Mouse (Mus musculus) heart, postnatal 14 days (tissue): Measurements from ENCODE around the gene Nos3. TPM values are rescaled to one million over a fixed set of nuclear protein-coding genes. Genes with fewer than 3 reads are reported as not detected.
A peak's percentile ranks its signal among the peaks of the same experiment; 100 is the strongest.

Source experiments
- DNase-seq, 2 experiments: peaks; one replicate each; pipeline ENCODE4 v3.0.0; 2021 to 2022
- intact Hi-C: fragments of 180-260 bp; cut with DNase I; formaldehyde crosslinking; loops from one replicate; pipeline ENCODE4 v1.15.1; 2025
- total RNA-seq, 2 experiments: library from RNA; stranded (reverse); gene quantifications; 2 replicates each; pipeline ENCODE4 v1.2.3; 2021

Nos3 gene
- total RNA-seq, 2 experiments from 2014 or later, result 34.5 to 35.6 TPM

DNA sequence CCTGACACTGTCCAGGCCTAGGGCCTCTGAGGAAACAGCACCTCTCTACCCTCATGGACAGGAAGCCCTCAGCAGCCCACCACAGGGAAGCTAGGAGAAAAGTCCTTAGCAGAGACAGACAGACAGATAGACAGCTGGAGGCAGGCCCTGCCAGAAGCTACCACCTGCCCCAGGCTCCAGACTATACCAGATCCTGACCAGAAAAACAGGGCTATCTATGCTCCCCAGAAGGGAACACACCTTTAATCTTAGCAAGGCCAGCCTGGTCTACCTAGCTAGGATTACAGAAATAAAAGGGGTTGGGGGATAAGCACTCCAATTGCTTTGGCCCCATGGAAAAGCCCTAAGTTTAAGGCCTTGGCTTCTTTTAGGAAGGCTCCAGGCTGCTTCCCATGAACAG, 21.2 kb upstream of the Nos3 start:
- intact Hi-C loops, result no loop called here

GRCm38 (mm10) chr5:24343977-24344436, 20.6 kb upstream of the Nos3 start:
- intact Hi-C loops, result no loop called here
- no peak for DNase-seq

More for the DNA sequence above, 21.2 kb upstream of the Nos3 start:
- no peak for DNase-seq

- peak; percentile 61 to 67 for DNase-seq
- intact Hi-C loops, result no loop called here
These were observed 20.0 kb upstream of the Nos3 start for GRCm38 (mm10) chr5:24344477-24345051.

DNA sequence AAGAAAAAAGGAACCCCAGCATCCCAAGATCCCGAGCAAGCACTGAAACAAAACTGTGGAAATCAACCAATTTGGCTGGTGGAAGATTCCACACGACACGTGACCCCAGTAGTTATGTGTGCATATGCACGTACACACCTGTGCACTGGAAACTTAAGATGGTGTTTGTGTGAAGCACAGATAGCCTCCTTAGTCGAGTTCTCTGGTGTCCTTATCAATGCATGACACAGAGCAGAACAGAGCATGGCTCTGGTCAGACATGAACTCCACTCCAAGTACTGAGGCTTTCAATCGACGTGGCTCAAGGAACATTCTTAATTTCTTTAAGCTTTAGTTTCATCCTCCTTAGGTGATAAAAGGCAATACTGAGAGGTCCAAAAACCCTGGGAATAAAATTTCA, 18.3 kb upstream of the Nos3 start:
- no peak for DNase-seq
- intact Hi-C loops, result no loop called here

- intact Hi-C loops, result no loop called here
- no peak for DNase-seq
These were observed 17.3 kb upstream of the Nos3 start for GRCm38 (mm10) chr5:24347186-24347875.

DNA sequence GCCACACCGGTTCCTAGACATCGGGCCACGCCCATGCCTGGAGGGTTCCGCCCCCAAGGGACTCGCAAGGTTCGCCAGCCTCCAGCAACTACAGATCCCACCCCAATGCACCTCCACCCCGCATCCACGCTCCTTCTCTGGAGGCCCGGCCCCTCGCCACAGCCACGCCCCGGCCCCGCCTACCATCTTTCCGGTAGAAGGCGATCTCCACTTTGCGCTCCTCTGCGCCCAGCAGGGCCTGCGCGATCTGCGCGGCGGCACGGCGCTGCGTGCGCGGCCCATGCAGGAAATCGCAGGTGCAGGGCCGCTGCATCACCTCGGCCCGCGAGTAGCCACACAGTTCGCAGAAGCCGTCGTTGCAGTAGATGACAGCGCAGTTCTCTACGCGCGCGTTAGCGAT, 16.5 kb upstream of the Nos3 start:
- intact Hi-C loops, result no loop called here
- peak; percentile 67 to 73 for DNase-seq

DNA sequence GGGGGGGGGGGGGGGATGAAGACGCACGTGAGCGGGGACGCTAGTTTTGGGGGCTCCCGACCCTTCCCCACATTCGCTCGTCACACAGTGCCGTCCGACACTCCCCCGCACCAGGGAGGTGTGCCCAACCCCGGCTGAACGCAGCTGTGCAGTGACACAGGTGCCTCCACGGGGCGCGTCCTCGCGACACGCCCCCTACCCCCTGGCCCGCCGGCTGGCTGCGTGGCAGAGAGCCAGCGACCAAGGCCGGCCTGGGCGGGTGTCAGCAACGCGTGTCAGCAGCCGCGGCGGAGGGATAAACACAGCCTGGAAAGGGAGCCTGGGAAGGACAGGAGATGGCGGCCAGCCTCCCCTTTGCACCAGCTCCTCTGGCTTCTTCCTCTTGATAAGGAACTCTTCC, 16.1 kb upstream of the Nos3 start:
- DNase-seq, result peak in 1 of 2 experiments; percentile 68
- intact Hi-C loops, result no loop called here

DNA sequence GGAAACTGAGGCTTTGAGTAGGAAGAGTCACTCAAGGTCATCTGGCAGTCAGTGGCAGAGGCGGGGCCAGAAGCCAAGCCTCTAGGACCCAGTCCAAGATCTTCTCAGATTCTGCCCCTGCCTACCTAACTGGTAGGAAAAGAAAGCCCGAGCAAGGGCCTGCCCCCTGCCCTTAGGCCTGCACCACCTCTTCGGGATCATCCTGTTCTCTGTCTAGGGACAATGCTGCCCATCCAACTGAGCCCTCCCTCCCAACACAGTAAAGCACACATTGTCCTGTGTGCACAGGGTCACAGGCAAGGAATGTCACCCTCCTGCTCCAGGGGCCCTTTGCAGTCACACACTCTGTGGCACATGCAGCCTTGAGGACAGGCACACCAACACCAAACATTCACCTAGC, 14.5 kb upstream of the Nos3 start:
- DNase-seq, result no peak
- intact Hi-C loops, result no loop called here

DNA sequence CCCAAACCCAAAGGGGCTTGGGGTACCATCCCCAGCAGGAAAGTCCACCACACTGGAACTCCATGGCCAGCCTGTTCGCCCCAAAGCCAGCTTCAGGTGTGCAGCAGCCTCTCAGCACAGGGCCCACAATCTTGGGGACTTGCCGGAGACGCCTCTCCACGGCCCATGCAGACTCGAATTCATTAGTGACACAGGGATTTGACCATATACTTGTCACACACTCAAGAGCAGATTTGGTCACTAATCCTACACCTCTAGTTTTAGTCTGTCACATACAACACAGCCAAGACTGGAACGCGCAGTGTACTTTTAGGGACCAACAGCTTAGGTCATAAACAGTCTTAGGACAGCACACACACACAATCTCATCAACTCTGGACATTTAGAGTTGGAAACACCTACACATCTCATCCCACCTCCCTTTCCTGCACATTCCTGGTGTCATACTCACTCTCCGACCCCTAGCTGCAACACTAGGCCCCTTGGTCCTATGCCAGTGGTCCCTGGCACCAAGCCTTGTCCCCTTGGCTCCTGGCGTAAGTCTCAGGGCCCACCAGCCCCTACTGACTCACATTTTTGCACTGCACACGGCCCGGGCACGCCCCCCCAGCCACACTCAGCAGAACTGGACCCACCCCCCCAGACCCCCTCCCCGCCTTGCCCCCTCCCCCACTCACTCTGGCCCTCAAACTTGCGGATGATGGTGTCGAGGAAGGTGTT, 13.9 kb upstream of the Nos3 start:
- intact Hi-C loops, result no loop called here
- DNase-seq, result peak in 1 of 2 experiments; percentile 50

- intact Hi-C loops, result no loop called here
- no peak for DNase-seq
These were observed 13.3 kb upstream of the Nos3 start, which contains the start of gene Kcnh2 for GRCm38 (mm10) chr5:24351278-24351677. Kcnh2 (minus strand) TSS chr5:24351604.

- DNase-seq, result peak; percentile 87 to 89
These were observed 12.9 kb upstream of the Nos3 start for GRCm38 (mm10) chr5:24351701-24352171.

DNA sequence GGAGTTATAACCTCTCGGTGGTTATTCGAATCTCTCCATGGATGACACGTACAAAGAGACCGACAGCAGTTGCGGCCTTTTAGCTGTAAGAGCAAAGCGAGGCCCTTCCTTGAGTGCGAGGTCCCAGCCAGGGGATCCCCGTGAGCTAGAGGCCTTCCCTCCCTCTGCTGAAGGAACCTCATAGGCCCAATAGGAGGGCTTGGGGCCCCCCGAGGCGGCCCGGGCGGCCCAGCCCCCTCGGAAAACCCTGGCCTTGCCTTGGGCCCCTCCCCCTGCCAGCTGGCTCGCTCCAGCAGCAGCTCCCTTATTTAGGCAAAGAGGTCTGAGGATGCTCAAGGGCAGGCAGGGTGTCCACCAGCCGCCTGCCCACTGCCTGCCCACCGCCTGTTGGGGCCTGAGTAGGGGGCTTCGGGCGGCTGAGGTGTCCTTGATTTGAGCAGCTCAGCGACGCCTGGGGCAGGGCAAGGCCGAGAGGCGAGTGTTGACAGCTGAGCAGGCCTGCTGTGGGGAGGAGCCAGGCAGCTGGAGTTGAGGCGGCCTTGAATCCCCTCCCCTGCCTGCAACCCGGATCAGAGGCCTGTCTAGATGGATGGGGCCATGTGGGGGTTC, 12.3 kb upstream of the Nos3 start:
- intact Hi-C loops, result no loop called here
- peak; percentile 72 to 82 for DNase-seq

More at GRCm38 (mm10) chr5:24351701-24352171, 12.9 kb upstream of the Nos3 start:
- intact Hi-C loops, result no loop called here

DNA sequence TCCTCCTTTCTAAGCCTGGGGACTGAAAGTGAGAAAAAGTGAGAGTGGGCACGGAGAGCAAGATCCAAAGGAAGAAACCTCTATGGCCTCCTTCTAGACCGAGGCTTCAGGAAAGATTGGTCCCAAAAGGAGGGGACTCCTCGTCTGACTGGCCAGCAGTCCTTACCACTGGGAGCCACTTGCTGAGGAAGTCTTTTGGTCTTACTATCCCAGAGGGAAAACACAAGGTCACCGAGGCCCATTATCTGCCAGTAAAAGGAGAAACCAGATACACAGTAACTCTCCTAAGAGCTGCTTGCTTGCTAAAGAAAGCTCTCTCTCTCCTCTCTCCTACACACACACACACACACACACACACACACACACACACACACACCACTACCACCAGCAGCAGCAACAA, 11.3 kb upstream of the Nos3 start:
- intact Hi-C loops, result no loop called here
- no peak for DNase-seq

GRCm38 (mm10) chr5:24356764-24357163, 7.8 kb upstream of the Nos3 start:
- intact Hi-C loops, result loop anchor here (1.0 kb wide), 1 partner anchor 90 kb away; no protein-coding TSS in a partner anchor
- DNase-seq, result no peak

- intact Hi-C loops, result loop anchor here (1.0 kb wide), 1 partner anchor 91 kb away; no protein-coding TSS in a partner anchor
- peak; percentile 82 to 89 for DNase-seq
These were observed 7.1 kb upstream of the Nos3 start for GRCm38 (mm10) chr5:24357461-24357860.

DNA sequence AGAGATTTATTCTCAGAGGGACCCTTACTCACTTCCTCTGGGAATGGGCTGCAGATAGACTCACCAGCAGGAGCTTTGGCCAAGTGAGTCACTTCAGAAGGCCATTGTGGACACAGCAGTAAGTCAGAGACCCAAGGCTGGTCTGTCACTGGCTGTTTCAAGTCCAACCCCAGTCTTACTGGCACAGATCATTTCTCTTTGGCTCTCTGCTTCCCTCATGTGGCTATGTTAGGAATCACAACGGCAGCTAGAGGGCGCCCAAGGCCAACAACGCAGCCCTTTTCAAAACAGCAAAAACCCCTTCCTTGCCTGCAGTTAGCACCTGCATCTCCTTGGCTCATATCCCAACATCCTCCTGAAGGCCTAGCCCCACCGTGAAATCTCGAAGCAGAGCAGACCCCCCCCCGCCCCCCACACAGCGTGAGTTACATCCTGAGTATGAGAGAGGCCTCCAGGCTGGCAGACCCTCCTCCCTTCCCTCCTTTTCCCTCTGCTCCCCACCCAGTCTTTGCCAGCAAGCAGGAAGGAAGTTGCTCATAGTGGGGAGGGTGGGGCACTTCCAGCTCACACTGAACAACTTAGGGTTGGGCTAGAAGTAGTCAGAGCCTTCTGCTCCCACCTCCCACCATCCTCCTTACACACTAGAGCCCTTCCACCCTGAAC, 3.7 kb upstream of the Nos3 start:
- intact Hi-C loops, result loop anchor here (1.0 kb wide), 2 partner anchors 25 to 32 kb away; partner anchors contain the start of gene Abcb8
- peak; percentile 84 to 92 for DNase-seq

DNA sequence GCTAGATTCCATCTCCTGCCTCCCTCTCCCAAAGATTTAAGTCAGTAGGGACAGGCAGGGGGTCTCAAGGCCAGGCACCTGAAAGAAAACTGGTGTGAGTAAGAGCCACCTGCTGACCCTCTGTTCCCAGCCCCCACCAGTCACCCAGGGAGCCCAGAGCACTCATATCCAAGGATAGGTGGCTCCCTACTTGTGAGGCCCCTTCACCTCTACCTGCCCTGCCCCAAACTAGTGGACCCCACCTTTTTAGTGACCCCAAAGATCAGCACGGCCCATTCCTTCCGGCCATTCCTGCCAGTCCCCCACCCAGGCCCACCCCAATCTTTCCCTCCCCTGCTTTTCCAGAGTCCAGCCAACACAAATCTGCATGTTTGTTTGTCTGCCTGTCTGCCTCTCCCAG, 1.1 kb upstream of the Nos3 start:
- no peak for DNase-seq
- intact Hi-C loops, result loop anchor here (1.0 kb wide), 1 partner anchor 23 kb away; no protein-coding TSS in a partner anchor

DNA sequence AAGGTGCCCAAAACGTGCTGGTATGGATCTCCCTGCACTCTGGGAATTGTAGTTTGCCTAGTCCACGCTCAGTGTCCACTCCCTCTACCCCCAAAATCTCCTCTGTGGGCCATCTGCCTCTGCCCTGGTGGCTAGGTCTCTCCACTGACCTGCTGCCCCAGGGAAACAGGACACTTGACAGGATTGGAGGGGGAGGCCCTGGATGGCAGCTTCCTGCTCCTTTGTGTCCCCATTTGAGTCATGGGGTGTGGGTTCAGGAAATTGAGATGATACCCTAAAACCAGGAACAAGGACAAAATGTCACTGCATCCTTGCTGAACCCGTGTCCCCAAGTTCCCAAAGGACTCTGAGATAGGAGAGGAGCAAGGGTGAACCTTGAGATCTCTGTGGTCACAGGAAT, 549 bp upstream of the Nos3 start:
- intact Hi-C loops, result loop anchor here (2.0 kb wide), 1 partner anchor 19 kb away; no protein-coding TSS in a partner anchor
- DNase-seq, result no peak

GRCm38 (mm10) chr5:24364963-24365362, 353 bp downstream of the Nos3 start:
- DNase-seq, result no peak
- intact Hi-C loops, result loop anchor here (2.0 kb wide), 1 partner anchor 18 kb away; no protein-coding TSS in a partner anchor

GRCm38 (mm10) chr5:24365528-24365927, 918 bp downstream of the Nos3 start:
- peak in 1 of 2 experiments; percentile 43 for DNase-seq
- intact Hi-C loops, result loop anchor here (2.0 kb wide), 1 partner anchor 17 kb away; no protein-coding TSS in a partner anchor
